Mouse (Mus musculus) kidney, adult 2 months (tissue): ENCODE results near the gene Gsg1l.

Experiments used
- CTCF ChIP-seq: fragments of 200-500 bp; conservative IDR thresholded peaks from 2 replicates; pipeline ENCODE4 v1.5.1; 2011; ENCODE audit warnings: low read depth, mild to moderate bottlenecking, control low read depth, low read length, moderate library complexity, mixed read lengths; ENCODE audit not compliant: insufficient read depth, insufficient read length
- POLR2A ChIP-seq: fragments of 200-500 bp; IDR thresholded peaks from one replicate; pipeline ENCODE4 v1.6.1; 2011; ENCODE audit warnings: low read depth, low read length, control low read depth

- TF ChIP-seq POLR2A (no peak), CTCF (no peak)
These were observed 4.1 kb upstream of the Gsg1l start for GRCm38 (mm10) chr7:126086321-126086741.
